Mouse (Mus musculus): ENCODE results near the gene Tmbim6.

- no peak for TF ChIP-seq POLR2A (IDR thresholded peaks at IDR 0.05; ENCODE audit: insufficient read length, low read depth)
- no peak for TF ChIP-seq MYOD1 (IDR thresholded peaks at IDR 0.05; ENCODE audit: control insufficient read depth in 1 of 3, insufficient read length in 2 of 3, low read depth in 2 of 3)
Observed at GRCm38 (mm10) chr15:99415793-99416192, 23.1 kb downstream of the Tmbim6 start.
